Comparison of ENCODE assay signal across 22 mouse cellular contexts in genomic region chr12:114583371-114583770, GRCm38 (mm10).
DNase-seq lines count a peak whose midpoint lies in the region; ATAC-seq and TF ChIP-seq lines count a peak whose summit lies in the region.
"Had no signal": no experiment of that assay in that cellular context is flagged by ENCODE, and none has a peak within 500 bp of the region (broad histone marks: within the 10 kb centered on the region; RNA-seq: fewer than 3 reads in every experiment).

No protein-coding gene starts in this region.

- H3K9ac ChIP-seq in hindbrain, postnatal 0 days (replicated peaks; ENCODE audit: low read length), result no peak overlapping the region
- H3K9ac ChIP-seq: hindbrain, embryonic 15.5 days had no signal

- DNase-seq in 416B (ENCODE audit: low read depth), result peak; percentile 61
- peak; percentile 22 for DNase-seq in CD4-positive, CD25-positive, alpha-beta regulatory T cell, adult 2 months (ENCODE audit: low read depth, low spot score)
- DNase-seq in thymus, postnatal 25 days, result peak; percentile 46
- no peak for DNase-seq in heart, postnatal 36 days
- DNase-seq in hindbrain, postnatal 0 days (ENCODE audit: low spot score), result no peak
- no peak for DNase-seq in heart, postnatal 4 days
- DNase-seq: adrenal gland, adult 2 months; adrenal gland, postnatal 36 days; cerebellum, adult 2 months; cerebellum, postnatal 25 days; gastrocnemius, adult 2 months; gastrocnemius, postnatal 25 days; heart, postnatal 10 days had no signal

- H3K4me3 ChIP-seq in hindbrain, postnatal 0 days (ENCODE audit: low read length), result no peak overlapping the region
- H3K4me3 ChIP-seq: embryonic facial prominence, embryonic 10.5 days; gastrocnemius, adult 2 months; hindbrain, embryonic 10.5 days; hindbrain, embryonic 15.5 days had no signal

- H3K4me2 ChIP-seq in hindbrain, postnatal 0 days (ENCODE audit: low read depth, low read length), result no peak overlapping the region
- H3K4me2 ChIP-seq: hindbrain, embryonic 15.5 days had no signal

- WGBS in hindbrain, postnatal 0 days, result 68% methylated on average over 1 of the region's 1 CpGs

- H3K27me3 ChIP-seq in hindbrain, postnatal 0 days (ENCODE audit: insufficient read depth, low read length), result no peaks in the 10 kb centered on the region
- H3K27me3 ChIP-seq: CH12.LX; hindbrain, embryonic 15.5 days; Patski had no signal

- H3K27ac ChIP-seq in hindbrain, postnatal 0 days, result no peak overlapping the region
- H3K27ac ChIP-seq: embryonic facial prominence, embryonic 10.5 days; gastrocnemius, adult 2 months; hindbrain, embryonic 10.5 days; hindbrain, embryonic 15.5 days had no signal

- no peak for TF ChIP-seq CTCF in hindbrain, postnatal 0 days (IDR thresholded peaks at IDR 0.05; ENCODE audit: low read depth)

- peak; percentile 33; the same call in 1 of the 2 replicates for ATAC-seq in granulocyte monocyte progenitor cell, adult 5-6 weeks (replicated peaks; ENCODE audit: poor library complexity, severe bottlenecking)
- no peak for ATAC-seq in hindbrain, postnatal 0 days
- ATAC-seq: forebrain, embryonic 14.5 days; inflammation-experienced regulatory T-cells, adult 6 months; intestine, postnatal 0 days; Patski had no signal

- intact Hi-C loops in heart, postnatal 36 days (cut with DNase I), result no loop called here

- H3K4me1 ChIP-seq in hindbrain, postnatal 0 days (ENCODE audit: insufficient read depth, low read length), result no peaks in the 10 kb centered on the region
- H3K4me1 ChIP-seq: embryonic facial prominence, embryonic 10.5 days; hindbrain, embryonic 10.5 days; hindbrain, embryonic 15.5 days had no signal

- no peaks in the 10 kb centered on the region for H3K36me3 ChIP-seq in hindbrain, postnatal 0 days (ENCODE audit: insufficient read depth, low read length)
- H3K36me3 ChIP-seq: embryonic facial prominence, embryonic 10.5 days; hindbrain, embryonic 10.5 days; hindbrain, embryonic 15.5 days had no signal

- H3K9me3 ChIP-seq in hindbrain, postnatal 0 days (ENCODE audit: low read length), result 0 out of 2 replicates have a peak, but pooled peaks cover 14% of the 10 kb centered on the region

Comparison
In these comparisons a context has a peak if more than half of its experiments do, and no peak if none do; other contexts are left out.
1. DNase-seq: peak in 416B (single experiment), CD4-positive, CD25-positive, alpha-beta regulatory T cell, adult 2 months (single experiment) and thymus, postnatal 25 days (single experiment); none in heart, postnatal 36 days (0 of 2), hindbrain, postnatal 0 days (single experiment) and heart, postnatal 4 days (single experiment).